10 mouse cellular contexts compared by ENCODE assay signal in the genomic region with DNA sequence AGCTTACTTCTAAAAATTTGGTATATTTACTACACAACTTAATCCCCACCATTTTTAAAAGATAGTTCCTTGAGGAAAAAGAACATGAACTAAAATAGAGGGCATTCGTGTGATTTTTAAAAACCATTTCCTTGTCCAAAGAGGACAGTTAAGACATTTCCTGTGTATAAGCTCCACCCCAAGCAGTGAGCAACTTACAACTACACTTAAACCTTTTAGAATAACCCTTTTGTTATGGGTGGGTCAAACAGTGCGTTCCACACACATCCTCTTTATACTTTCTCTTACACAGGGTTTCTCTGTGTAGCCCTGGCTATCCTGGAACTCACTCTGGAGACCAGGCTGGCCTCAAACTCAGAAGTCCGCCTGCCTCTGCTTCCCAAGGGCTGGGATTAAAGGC.
DNase-seq lines count a peak whose midpoint lies in the region; ATAC-seq and TF ChIP-seq lines count a peak whose summit lies in the region.
"Had no signal": no experiment of that assay in that cellular context is flagged by ENCODE, and none has a peak within 500 bp of the region (broad histone marks: within the 10 kb centered on the region; RNA-seq: fewer than 3 reads in every experiment).

No protein-coding gene starts in this region.

- intact Hi-C loops in heart, postnatal 10 days (cut with DNase I): loop anchor here (2.0 kb wide), 1 partner anchor 33 kb away; no protein-coding TSS in a partner anchor

- no peak for DNase-seq in heart, postnatal 10 days
- DNase-seq in thymus, postnatal 14 days: peak; percentile 24
- DNase-seq in thymus, postnatal 25 days: no peak
- DNase-seq in frontal cortex, postnatal 36 days (ENCODE audit: low spot score in 2 of 2): no peak
- DNase-seq in right cerebral cortex, postnatal 14 days: no peak
- no peak for DNase-seq in forebrain, postnatal 0 days

- no peaks in the 10 kb centered on the region for H3K27me3 ChIP-seq in heart, embryonic 13.5 days (replicated peaks)
- peaks cover 31% of the 10 kb centered on the region for H3K27me3 ChIP-seq in liver, embryonic 12.5 days (replicated peaks)
- H3K27me3 ChIP-seq in forebrain, postnatal 0 days (ENCODE audit: insufficient read depth, low read length): no peaks in the 10 kb centered on the region
- H3K27me3 ChIP-seq: forebrain, embryonic 15.5 days; midbrain, embryonic 13.5 days had no signal

- H3K9me3 ChIP-seq in heart, embryonic 13.5 days: no peaks in the 10 kb centered on the region
- no peaks in the 10 kb centered on the region for H3K9me3 ChIP-seq in liver, embryonic 12.5 days (replicated peaks)
- no peaks in the 10 kb centered on the region for H3K9me3 ChIP-seq in forebrain, postnatal 0 days (ENCODE audit: low read length)
- H3K9me3 ChIP-seq: forebrain, embryonic 15.5 days; midbrain, embryonic 13.5 days had no signal

- 62% methylated on average over 3 of the region's 3 CpGs for WGBS in heart, embryonic 13.5 days
- 27% methylated on average over 3 of the region's 3 CpGs for WGBS in liver, embryonic 12.5 days (ENCODE audit: insufficient replicate concordance)
- 84% methylated on average over 3 of the region's 3 CpGs for WGBS in forebrain, postnatal 0 days

- peaks cover 12% of the 10 kb centered on the region for H3K36me3 ChIP-seq in heart, embryonic 13.5 days
- H3K36me3 ChIP-seq in liver, embryonic 12.5 days: no peaks in the 10 kb centered on the region
- no peaks in the 10 kb centered on the region for H3K36me3 ChIP-seq in forebrain, postnatal 0 days (ENCODE audit: insufficient read depth)
- H3K36me3 ChIP-seq: forebrain, embryonic 15.5 days; midbrain, embryonic 13.5 days had no signal

- peaks cover 82% of the 10 kb centered on the region for H3K4me1 ChIP-seq in heart, embryonic 13.5 days
- H3K4me1 ChIP-seq in liver, embryonic 12.5 days: peaks cover 50% of the 10 kb centered on the region
- H3K4me1 ChIP-seq in forebrain, postnatal 0 days (ENCODE audit: insufficient read depth): peaks cover 3% of the 10 kb centered on the region; the same call in 1 of the 2 replicates

- no peak for ATAC-seq in heart, embryonic 13.5 days (ENCODE audit: extremely low read depth, insufficient number of reproducible peaks, low FRiP score, low TSS enrichment)
- no peak for ATAC-seq in liver, embryonic 12.5 days
- no peak for ATAC-seq in forebrain, postnatal 0 days
- ATAC-seq: forebrain, embryonic 15.5 days; midbrain, embryonic 13.5 days had no signal

- peak overlapping the region; percentile 88 for H3K4me2 ChIP-seq in heart, embryonic 13.5 days
- peak overlapping the region; percentile 91 for H3K4me2 ChIP-seq in liver, embryonic 12.5 days
- no peak overlapping the region for H3K4me2 ChIP-seq in forebrain, postnatal 0 days (ENCODE audit: low read depth)
- H3K4me2 ChIP-seq: forebrain, embryonic 15.5 days; midbrain, embryonic 13.5 days had no signal

- H3K4me3 ChIP-seq in heart, embryonic 13.5 days: peak overlapping the region; percentile 56
- H3K4me3 ChIP-seq in liver, embryonic 12.5 days: peak overlapping the region; percentile 64
- H3K4me3 ChIP-seq in forebrain, postnatal 0 days (ENCODE audit: low read depth, low read length): no peak overlapping the region
- H3K4me3 ChIP-seq: forebrain, embryonic 15.5 days; midbrain, embryonic 13.5 days had no signal

- peak overlapping the region; percentile 63; the same call in 1 of the 2 replicates for H3K9ac ChIP-seq in heart, embryonic 13.5 days
- H3K9ac ChIP-seq in liver, embryonic 12.5 days: 0 out of 2 replicates have a peak overlapping the region, but pooled peaks have one; percentile 12
- no peak overlapping the region for H3K9ac ChIP-seq in forebrain, postnatal 0 days
- H3K9ac ChIP-seq: forebrain, embryonic 15.5 days; midbrain, embryonic 13.5 days had no signal

- peak overlapping the region; percentile 28; the same call in 1 of the 2 replicates for H3K27ac ChIP-seq in heart, embryonic 13.5 days (replicated peaks)
- peak overlapping the region; percentile 60; the same call in 1 of the 2 replicates for H3K27ac ChIP-seq in liver, embryonic 12.5 days
- H3K27ac ChIP-seq in forebrain, postnatal 0 days (ENCODE audit: low read depth, low read length): no peak overlapping the region
- H3K27ac ChIP-seq: forebrain, embryonic 15.5 days; midbrain, embryonic 13.5 days had no signal

- TF ChIP-seq CTCF in forebrain, postnatal 0 days (IDR thresholded peaks at IDR 0.05; ENCODE audit: low read depth): no peak
